Mouse (Mus musculus) midbrain, embryonic 13.5 days (tissue): Measurements from ENCODE around the gene Psmd7. TPM values are rescaled to one million over a fixed set of nuclear protein-coding genes. Genes with fewer than 3 reads are reported as not detected.

Source experiments
- ATAC-seq: fragments of 200-750 bp; cut with Nextera tagmentation; 2 replicates; pipeline ENCODE4 v1.8.0; 2017; ENCODE audit warnings: mild to moderate bottlenecking, moderate TSS enrichment, moderate library complexity
- H3K27ac ChIP-seq: fragments of 300-500 bp; sonication (generic); 2 replicates; pipeline ENCODE4 v1.5.1; 2015; ENCODE audit warnings: inconsistent platforms, mild to moderate bottlenecking, moderate library complexity
- H3K27me3 ChIP-seq: fragments of 300-500 bp; sonication (generic); 2 replicates; pipeline ENCODE4 v1.6.1; 2015; ENCODE audit warnings: mild to moderate bottlenecking, inconsistent platforms
- H3K36me3 ChIP-seq: fragments of 300-500 bp; sonication (generic); 2 replicates; pipeline ENCODE4 v1.6.1; 2015; ENCODE audit warnings: mild to moderate bottlenecking, inconsistent platforms
- H3K4me1 ChIP-seq: fragments of 300-500 bp; sonication (generic); replicated peaks from 2 replicates; pipeline ENCODE4 v1.6.1; 2015; ENCODE audit warnings: inconsistent platforms
- H3K4me2 ChIP-seq: fragments of 300-500 bp; sonication (generic); replicated peaks from 2 replicates; pipeline ENCODE4 v1.6.1; 2015; ENCODE audit warnings: moderate library complexity, mild to moderate bottlenecking, inconsistent platforms
- H3K4me3 ChIP-seq: fragments of 300-500 bp; sonication (generic); replicated peaks from 2 replicates; pipeline ENCODE4 v1.5.1; 2015; ENCODE audit warnings: mild to moderate bottlenecking, inconsistent platforms
- H3K9ac ChIP-seq: fragments of 300-500 bp; sonication (generic); replicated peaks from 2 replicates; pipeline ENCODE4 v1.6.1; 2015; ENCODE audit warnings: mild to moderate bottlenecking, inconsistent platforms
- H3K9me3 ChIP-seq: fragments of 300-500 bp; sonication (generic); 2 replicates; pipeline ENCODE4 v1.6.1; 2016; ENCODE audit warnings: mild to moderate bottlenecking, inconsistent platforms
- WGBS: fragments of 180-500 bp; shearing (Covaris S2); methylation state at CpG from one replicate; pipeline ENCODE4 v1.1.7; 2015; 5-methylcytosine and 5-hydroxymethylcytosine counted together
- polyA plus RNA-seq: library from polyadenylated mRNA; unstranded; fragments of >200 nt; fragmentation: Nextera tagmentation; extraction: Ambion mirVana; gene quantifications from 2 replicates; pipeline ENCODE4 v1.2.1, GENCODE M21; 2015

Gene Psmd7
- polyA plus RNA-seq, 1 experiment from 2014 or later: 265 TPM

- H3K9me3 ChIP-seq: no peaks in the 10 kb centered on the region
- no peak overlapping the region for H3K27ac ChIP-seq
- WGBS: 3% methylated on average over 7 of the region's 7 CpGs
- no peak for ATAC-seq
- H3K4me2 ChIP-seq: no peak overlapping the region
- H3K9ac ChIP-seq: no peak overlapping the region
- H3K27me3 ChIP-seq: 0 out of 2 replicates have a peak, but pooled peaks cover 3% of the 10 kb centered on the region
- peaks cover 5% of the 10 kb centered on the region for H3K4me1 ChIP-seq
- no peak overlapping the region for H3K4me3 ChIP-seq
- H3K36me3 ChIP-seq: no peaks in the 10 kb centered on the region
These were observed 14.8 kb upstream of the Psmd7 start for GRCm38 (mm10) chr8:107603026-107603425.

- Histone ChIP-seq H3K4me1 (peaks cover 3% of the 10 kb centered on the region; the same call in 1 of the 2 replicates), H3K36me3 (no peaks in the 10 kb centered on the region), H3K27ac (no peak overlapping the region), H3K9me3 (no peaks in the 10 kb centered on the region), H3K4me2 (no peak overlapping the region), H3K4me3 (no peak overlapping the region), H3K27me3 (no peaks in the 10 kb centered on the region), H3K9ac (no peak overlapping the region)
- ATAC-seq: no peak
- 87% methylated on average over 9 of the region's 9 CpGs for WGBS
These were observed 11.4 kb upstream of the Psmd7 start for GRCm38 (mm10) chr8:107599691-107600090.

GRCm38 (mm10) chr8:107597731-107598130 lies 9.5 kb upstream of the Psmd7 start:
- H3K36me3 ChIP-seq: no peaks in the 10 kb centered on the region
- no peak overlapping the region for H3K27ac ChIP-seq
- 86% methylated on average over 1 of the region's 1 CpGs for WGBS
- no peak overlapping the region for H3K4me2 ChIP-seq
- H3K4me3 ChIP-seq: no peak overlapping the region
- H3K9me3 ChIP-seq: no peaks in the 10 kb centered on the region
- ATAC-seq: no peak
- no peaks in the 10 kb centered on the region for H3K4me1 ChIP-seq
- H3K27me3 ChIP-seq: no peaks in the 10 kb centered on the region
- no peak overlapping the region for H3K9ac ChIP-seq

GRCm38 (mm10) chr8:107594817-107595216 lies 6.6 kb upstream of the Psmd7 start:
- Histone ChIP-seq H3K9me3 (no peaks in the 10 kb centered on the region), H3K4me1 (no peaks in the 10 kb centered on the region), H3K4me3 (no peak overlapping the region), H3K27me3 (no peaks in the 10 kb centered on the region), H3K9ac (no peak overlapping the region), H3K4me2 (no peak overlapping the region), H3K36me3 (no peaks in the 10 kb centered on the region), H3K27ac (no peak overlapping the region)
- no peak for ATAC-seq
- 73% methylated on average over 6 of the region's 6 CpGs for WGBS

- ATAC-seq: no peak
These were observed 5.9 kb upstream of the Psmd7 start for GRCm38 (mm10) chr8:107593967-107594729.

GRCm38 (mm10) chr8:107587429-107587994 lies 752 bp downstream of the Psmd7 start:
- H3K9ac ChIP-seq: peak overlapping the region; percentile 93
- H3K27ac ChIP-seq: peak overlapping the region; percentile 81
- no peaks in the 10 kb centered on the region for H3K9me3 ChIP-seq
- H3K4me3 ChIP-seq: peak overlapping the region; percentile 92
- H3K36me3 ChIP-seq: peaks cover 37% of the 10 kb centered on the region
- H3K27me3 ChIP-seq: no peaks in the 10 kb centered on the region
- peak; percentile 18 for ATAC-seq
- under 1% methylated on average over 17 of the region's 17 CpGs for WGBS
- peaks cover 20% of the 10 kb centered on the region for H3K4me1 ChIP-seq
- peak overlapping the region; percentile 79 for H3K4me2 ChIP-seq

More at GRCm38 (mm10) chr8:107593967-107594729, 5.9 kb upstream of the Psmd7 start:
- H3K27me3 ChIP-seq: no peaks in the 10 kb centered on the region
- H3K9ac ChIP-seq: no peak overlapping the region
- H3K4me1 ChIP-seq: no peaks in the 10 kb centered on the region
- no peak overlapping the region for H3K4me2 ChIP-seq
- no peak overlapping the region for H3K4me3 ChIP-seq
- WGBS: 84% methylated on average over 6 of the region's 6 CpGs
- H3K27ac ChIP-seq: no peak overlapping the region
- H3K36me3 ChIP-seq: no peaks in the 10 kb centered on the region
- no peaks in the 10 kb centered on the region for H3K9me3 ChIP-seq

- no peak for ATAC-seq
- no peaks in the 10 kb centered on the region for H3K9me3 ChIP-seq
- H3K4me2 ChIP-seq: no peak overlapping the region
- H3K9ac ChIP-seq: no peak overlapping the region
- H3K4me3 ChIP-seq: no peak overlapping the region
- H3K36me3 ChIP-seq: peaks cover 82% of the 10 kb centered on the region
- no peaks in the 10 kb centered on the region for H3K27me3 ChIP-seq
- no peak overlapping the region for H3K27ac ChIP-seq
- peaks cover 15% of the 10 kb centered on the region for H3K4me1 ChIP-seq
- 97% methylated on average over 11 of the region's 11 CpGs for WGBS
These were observed 6.1 kb downstream of the Psmd7 start for GRCm38 (mm10) chr8:107582136-107582535.

- Histone ChIP-seq H3K4me3 (no peak overlapping the region), H3K27ac (no peak overlapping the region), H3K9ac (no peak overlapping the region), H3K4me2 (no peak overlapping the region), H3K9me3 (no peaks in the 10 kb centered on the region), H3K4me1 (peaks cover 10% of the 10 kb centered on the region), H3K36me3 (peaks cover 82% of the 10 kb centered on the region), H3K27me3 (no peaks in the 10 kb centered on the region)
- WGBS: 96% methylated on average over 4 of the region's 4 CpGs
- ATAC-seq: no peak
These were observed 6.7 kb downstream of the Psmd7 start for GRCm38 (mm10) chr8:107581536-107581935.

- no peak for ATAC-seq
- peaks cover 79% of the 10 kb centered on the region for H3K36me3 ChIP-seq
- no peak overlapping the region for H3K9ac ChIP-seq
- no peak overlapping the region for H3K4me2 ChIP-seq
- peaks cover 7% of the 10 kb centered on the region for H3K4me1 ChIP-seq
- H3K4me3 ChIP-seq: no peak overlapping the region
- WGBS: 96% methylated on average over 13 of the region's 13 CpGs
- no peaks in the 10 kb centered on the region for H3K9me3 ChIP-seq
- H3K27me3 ChIP-seq: no peaks in the 10 kb centered on the region
- H3K27ac ChIP-seq: no peak overlapping the region
These were observed 7.4 kb downstream of the Psmd7 start for GRCm38 (mm10) chr8:107580879-107581278.

- Histone ChIP-seq H3K4me1 (0 out of 2 replicates have a peak, but pooled peaks cover 4% of the 10 kb centered on the region), H3K36me3 (peaks cover 55% of the 10 kb centered on the region)
These were observed 9.7 kb downstream of the Psmd7 start for GRCm38 (mm10) chr8:107578541-107578940.

GRCm38 (mm10) chr8:107578132-107578531 lies 10.1 kb downstream of the Psmd7 start:
- H3K36me3 ChIP-seq: peaks cover 51% of the 10 kb centered on the region
- no peak for ATAC-seq

More at GRCm38 (mm10) chr8:107578541-107578940, 9.7 kb downstream of the Psmd7 start:
- H3K27me3 ChIP-seq: no peaks in the 10 kb centered on the region
- no peak overlapping the region for H3K27ac ChIP-seq
- H3K9ac ChIP-seq: no peak overlapping the region
- 87% methylated on average over 8 of the region's 8 CpGs for WGBS
- no peak overlapping the region for H3K4me2 ChIP-seq
- ATAC-seq: no peak
- no peak overlapping the region for H3K4me3 ChIP-seq
- no peaks in the 10 kb centered on the region for H3K9me3 ChIP-seq

GRCm38 (mm10) chr8:107577640-107578039 lies 10.6 kb downstream of the Psmd7 start:
- H3K27ac ChIP-seq: no peak overlapping the region
- no peak overlapping the region for H3K4me3 ChIP-seq
- 0 out of 2 replicates have a peak, but pooled peaks cover 4% of the 10 kb centered on the region for H3K4me1 ChIP-seq
- H3K9me3 ChIP-seq: no peaks in the 10 kb centered on the region
- H3K36me3 ChIP-seq: peaks cover 46% of the 10 kb centered on the region
- no peak for ATAC-seq
- WGBS: 92% methylated on average over 4 of the region's 4 CpGs
- no peak overlapping the region for H3K9ac ChIP-seq
- no peak overlapping the region for H3K4me2 ChIP-seq
- no peaks in the 10 kb centered on the region for H3K27me3 ChIP-seq

More at GRCm38 (mm10) chr8:107578132-107578531, 10.1 kb downstream of the Psmd7 start:
- no peak overlapping the region for H3K27ac ChIP-seq
- no peaks in the 10 kb centered on the region for H3K9me3 ChIP-seq
- 0 out of 2 replicates have a peak, but pooled peaks cover 4% of the 10 kb centered on the region for H3K4me1 ChIP-seq
- no peaks in the 10 kb centered on the region for H3K27me3 ChIP-seq
- no peak overlapping the region for H3K9ac ChIP-seq
- H3K4me2 ChIP-seq: no peak overlapping the region
- no peak overlapping the region for H3K4me3 ChIP-seq
- 95% methylated on average over 8 of the region's 8 CpGs for WGBS
